Mouse (Mus musculus) E14TG2a.4 (cell line): ENCODE results near the gene Lpar6.

Experiments used
- CTCF ChIP-seq: conservative IDR thresholded peaks from 2 replicates; pipeline ENCODE4 v1.5.1; 2014; ENCODE audit warnings: low read length
- NANOG ChIP-seq: IDR thresholded peaks from 2 replicates; pipeline ENCODE4 v1.6.1; 2014; ENCODE audit warnings: borderline replicate concordance, low read length, mixed read lengths

DNA sequence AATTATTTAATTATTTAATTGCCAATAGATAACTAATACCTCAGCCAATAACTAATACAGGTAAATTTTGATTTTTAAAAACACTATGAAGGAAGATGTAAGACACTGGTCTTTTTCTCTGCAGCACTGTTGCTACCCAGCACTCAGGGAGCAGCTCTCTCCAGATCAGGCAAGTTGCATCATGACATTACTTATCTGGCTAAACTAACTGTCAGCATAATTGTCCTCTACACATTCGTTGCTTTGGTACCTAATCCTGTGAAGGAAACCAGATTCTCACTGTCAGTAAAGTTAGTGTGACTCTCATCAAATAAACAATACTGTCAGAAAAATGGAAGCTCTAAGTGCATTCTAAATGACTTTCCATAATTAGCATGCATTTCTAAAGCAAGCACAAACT, 10.8 kb upstream of the Lpar6 start:
- TF ChIP-seq NANOG: no peak
- no peak for TF ChIP-seq CTCF
